ENCODE assay signal across 10 mouse cellular contexts in the genomic region with DNA sequence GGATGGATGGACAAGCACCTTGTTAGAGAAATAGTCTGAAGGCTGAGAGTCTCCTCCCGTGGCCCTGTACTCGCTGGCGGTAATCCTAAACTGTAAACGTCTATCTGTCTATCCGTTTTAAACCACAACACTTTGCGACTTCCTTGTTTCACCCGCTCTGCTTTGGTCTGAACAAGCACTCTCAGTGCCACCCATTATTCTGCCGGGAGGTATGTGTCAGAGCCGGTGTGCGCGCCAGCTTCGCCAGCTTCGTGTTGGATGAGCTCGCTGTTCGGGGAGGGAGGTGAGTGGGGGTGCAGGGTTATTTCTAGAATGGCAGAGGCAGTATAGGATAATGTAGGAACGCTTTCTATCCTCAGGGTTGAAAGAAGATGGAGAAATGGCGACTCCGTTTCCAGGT. TPM values are rescaled to one million over a fixed set of nuclear protein-coding genes. Genes with fewer than 3 reads are reported as not detected.
DNase-seq lines count a peak whose midpoint lies in the region; ATAC-seq lines count a peak whose summit lies in the region.
"Had no signal": no experiment of that assay in that cellular context is flagged by ENCODE, and none has a peak within 500 bp of the region (broad histone marks: within the 10 kb centered on the region; RNA-seq: fewer than 3 reads in every experiment).

No protein-coding gene starts in this region.

- ATAC-seq in hindbrain, embryonic 14.5 days (ENCODE audit: low FRiP score): no peak
- ATAC-seq in cerebellum, adult (ENCODE audit: insufficient number of reproducible peaks, low FRiP score, low TSS enrichment): no peak

- 85% methylated on average over 18 of the region's 18 CpGs for WGBS in hindbrain, embryonic 14.5 days

- peaks cover 18% of the 10 kb centered on the region for H3K4me1 ChIP-seq in hindbrain, embryonic 14.5 days (replicated peaks; ENCODE audit: control insufficient read depth, insufficient read depth, low read length)

- no peak overlapping the region for H3K4me2 ChIP-seq in hindbrain, embryonic 14.5 days (replicated peaks)

- H3K27ac ChIP-seq in hindbrain, embryonic 14.5 days: 0 out of 2 replicates have a peak overlapping the region, but pooled peaks have one; percentile 14

- no peaks in the 10 kb centered on the region for H3K27me3 ChIP-seq in hindbrain, embryonic 14.5 days (ENCODE audit: control insufficient read depth, insufficient read depth, low read length)

- H3K36me3 ChIP-seq in hindbrain, embryonic 14.5 days (replicated peaks; ENCODE audit: control insufficient read depth, insufficient read depth): no peaks in the 10 kb centered on the region

- H3K4me3 ChIP-seq in hindbrain, embryonic 14.5 days (replicated peaks; ENCODE audit: low read length): no peak overlapping the region
- H3K4me3 ChIP-seq: megakaryocyte, embryonic 14.5 days had no signal

- peak; percentile 16 for DNase-seq in lung, postnatal 25 days (ENCODE audit: low spot score)
- DNase-seq in lung, postnatal 4 days: no peak
- DNase-seq in T-cell, adult 2 months (ENCODE audit: low spot score): peak; percentile 65
- DNase-seq in hindbrain, embryonic 14.5 days (ENCODE audit: low spot score): no peak
- DNase-seq in right cerebral cortex, postnatal 25 days: peak; percentile 54
- DNase-seq in ovary, postnatal 14 days (ENCODE audit: low spot score): no peak
- DNase-seq in embryo, embryonic 9.5 days (ENCODE audit: extremely low spot score): no peak
- DNase-seq: cerebellum, postnatal 36 days had no signal

- H3K9ac ChIP-seq in hindbrain, embryonic 14.5 days: no peak overlapping the region

- no peaks in the 10 kb centered on the region for H3K9me3 ChIP-seq in hindbrain, embryonic 14.5 days (ENCODE audit: control insufficient read depth, low read length)
- H3K9me3 ChIP-seq: megakaryocyte, embryonic 14.5 days had no signal

RNA-seq across cellular contexts. Expression of gene Pgm2, which starts 48.0 kb away (rescaled TPM):
- 19.2 and 21.6 TPM in 2 replicates for polyA plus RNA-seq in hindbrain, embryonic 14.5 days (2014; fragmentation: Nextera tagmentation; extraction: Ambion mirVana)

Comparison
In these comparisons a context has a peak if more than half of its experiments do, and no peak if none do; other contexts are left out.
1. DNase-seq: peak in lung, postnatal 25 days (single experiment), T-cell, adult 2 months (single experiment) and right cerebral cortex, postnatal 25 days (single experiment); none in lung, postnatal 4 days (0 of 2), hindbrain, embryonic 14.5 days (single experiment), ovary, postnatal 14 days (single experiment) and embryo, embryonic 9.5 days (single experiment).